Mouse (Mus musculus): ENCODE measurements around the gene Dhx37. TPM values are rescaled to one million over a fixed set of nuclear protein-coding genes. Genes with fewer than 3 reads are reported as not detected.
A peak's percentile ranks its signal among the peaks of the same experiment; 100 is the strongest.

Dhx37 gene
- total and polyA plus RNA-seq, 3 experiments: 27.4 to 549 (median 55.3) TPM

DNA sequence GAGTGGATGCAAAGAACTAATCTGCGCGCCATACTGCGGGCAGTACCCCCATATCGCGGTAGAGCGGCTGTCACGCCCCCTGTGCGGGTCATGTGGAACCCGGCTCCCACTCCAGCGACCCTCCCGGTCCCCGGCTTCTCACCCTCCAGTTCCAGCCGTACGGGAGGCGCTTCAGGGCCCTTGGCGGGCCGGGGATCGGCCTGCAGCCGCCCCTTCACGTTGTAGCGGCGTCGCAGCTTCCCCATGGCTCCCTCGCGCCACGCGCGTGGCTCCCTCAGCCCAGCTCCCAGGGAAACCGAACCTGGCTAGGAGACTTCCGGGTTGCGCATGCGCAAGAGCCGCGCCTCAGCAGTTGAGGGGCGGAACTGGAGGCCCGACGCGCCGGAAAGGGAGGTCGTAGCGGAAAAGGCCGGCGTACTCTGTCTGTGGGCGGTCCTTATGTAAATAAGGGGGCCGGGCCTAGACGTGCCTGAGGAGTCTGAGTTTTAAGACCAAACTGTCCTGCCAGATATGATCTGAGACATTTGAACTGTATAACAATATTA is at the start of gene Dhx37 (continued):
- TF ChIP-seq CTCF (IDR thresholded peaks at IDR 0.05 in 2 of 3, conservative IDR thresholded peaks at IDR 0.05 in 1 of 3; ENCODE audit: control insufficient read depth in 1 of 3, insufficient read depth in 1 of 3, low read depth in 2 of 3, low read length in 3 of 3, poor library complexity in 1 of 3, severe bottlenecking in 1 of 3): no peak
- peak; percentile 30; the same call in 1 of the 2 replicates for TF ChIP-seq TBP (IDR thresholded peaks at IDR 0.05; ENCODE audit: low read depth, low read length)
- TF ChIP-seq BHLHE40 (IDR thresholded peaks at IDR 0.05; ENCODE audit: borderline replicate concordance, low read depth, low read length): no peak

GRCm38 (mm10) chr5:125482474-125482873 is 48.6 kb upstream of the Dhx37 start:
- Histone ChIP-seq H3K9me3 (replicated peaks; ENCODE audit: insufficient read depth, low read length) (no peaks in the 10 kb centered on the region), H3K79me2 (ENCODE audit: control insufficient read depth, insufficient read depth, low read length, poor library complexity) (peaks cover 16% of the 10 kb centered on the region), H3K27ac (ENCODE audit: control insufficient read depth, low read depth, low read length) (no peak overlapping the region), H3K36me3 (ENCODE audit: control insufficient read depth in 1 of 2, insufficient read depth in 2 of 2, low read length in 2 of 2) (peaks cover 3 to 11% of the 10 kb centered on the region in 2 experiments; a peak in 3 of 4 replicates), H3K4me1 (ENCODE audit: control insufficient read depth in 1 of 2, insufficient read depth in 2 of 2, low read length in 2 of 2) (peaks cover 3 to 18% of the 10 kb centered on the region in 2 experiments), H3K4me3 (ENCODE audit: control insufficient read depth in 1 of 2, insufficient read depth in 1 of 2, low read depth in 2 of 2, low read length in 2 of 2) (no peak overlapping the region), H3K27me3 (ENCODE audit: control insufficient read depth in 1 of 2, insufficient read depth in 2 of 2, low read length in 2 of 2) (no peaks in the 10 kb centered on the region), H3K9ac (ENCODE audit: control insufficient read depth, low read depth, low read length, poor library complexity, severe bottlenecking) (no peak overlapping the region)
- no peak for TF ChIP-seq ZNF384 (IDR thresholded peaks at IDR 0.05; ENCODE audit: low read depth, low read length)
- DNase-seq (ENCODE audit: low read depth, low spot score): no peak

DNA sequence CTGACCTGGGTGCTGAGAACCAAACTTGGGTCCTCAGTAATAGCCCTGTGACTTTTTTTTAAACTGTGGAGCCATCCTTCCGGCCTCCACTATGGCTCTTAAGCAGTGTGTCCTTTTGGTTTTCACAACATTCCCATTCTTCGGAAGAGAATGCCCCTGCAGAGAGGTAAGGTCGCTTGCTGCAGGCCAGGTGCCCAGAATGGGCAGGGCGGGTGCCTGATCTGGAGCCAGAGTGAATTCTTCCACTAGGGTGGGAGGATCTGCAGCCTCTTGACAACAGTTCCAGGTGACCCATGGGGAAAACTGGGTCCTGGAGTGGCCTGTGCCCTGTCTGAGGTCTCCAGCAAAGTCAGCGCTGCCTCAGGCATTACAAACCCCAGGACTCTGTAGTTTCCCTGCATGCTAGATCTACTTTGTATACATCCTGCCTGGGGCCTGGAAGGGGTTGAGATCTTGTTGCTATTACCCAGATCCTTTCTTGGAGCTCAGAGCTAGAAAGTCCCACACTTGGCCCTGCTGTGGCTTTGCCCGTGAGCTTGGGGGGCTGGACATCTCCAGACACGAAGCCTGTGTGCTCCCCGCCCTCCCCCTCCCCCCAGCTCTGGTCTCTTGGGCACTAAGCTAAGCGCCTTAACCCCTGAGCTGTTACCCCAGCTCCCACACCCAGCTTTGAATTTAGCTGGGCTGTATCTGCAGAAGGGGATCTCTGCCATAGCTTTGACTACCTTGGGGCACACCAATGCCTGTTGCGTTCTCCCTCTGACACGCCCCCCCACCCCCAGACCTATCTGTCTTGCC is 46.7 kb upstream of the Dhx37 start:
- no peak for TF ChIP-seq MAFK (IDR thresholded peaks at IDR 0.05; ENCODE audit: borderline replicate concordance, low read depth, low read length)
- TF ChIP-seq CTCF (IDR thresholded peaks at IDR 0.05 in 2 of 3, conservative IDR thresholded peaks at IDR 0.05 in 1 of 3; ENCODE audit: control insufficient read depth in 1 of 3, insufficient read depth in 1 of 3, low read depth in 2 of 3, low read length in 3 of 3, poor library complexity in 1 of 3, severe bottlenecking in 1 of 3): no peak
- TF ChIP-seq KAT2A (conservative IDR thresholded peaks at IDR 0.05; ENCODE audit: low read depth, low read length): no peak
- TF ChIP-seq ELF1 (IDR thresholded peaks at IDR 0.05; ENCODE audit: low read depth, low read length): no peak
- no peak for TF ChIP-seq ZMIZ1 (IDR thresholded peaks at IDR 0.05; ENCODE audit: low read depth, low read length)
- peaks cover 3 to 26% of the 10 kb centered on the region in 2 experiments for H3K4me1 ChIP-seq (ENCODE audit: control insufficient read depth in 1 of 2, insufficient read depth in 2 of 2, low read length in 2 of 2)
- H3K36me3 ChIP-seq (ENCODE audit: control insufficient read depth in 1 of 2, insufficient read depth in 2 of 2, low read length in 2 of 2): peaks cover 3 to 11% of the 10 kb centered on the region in 2 experiments; a peak in 3 of 4 replicates
- H3K9ac ChIP-seq (ENCODE audit: control insufficient read depth, low read depth, low read length, poor library complexity, severe bottlenecking): no peak overlapping the region
- H3K27me3 ChIP-seq (ENCODE audit: control insufficient read depth in 1 of 2, insufficient read depth in 2 of 2, low read length in 2 of 2): no peaks in the 10 kb centered on the region
- peaks cover 33% of the 10 kb centered on the region for H3K79me2 ChIP-seq (ENCODE audit: control insufficient read depth, insufficient read depth, low read length, poor library complexity)
- H3K27ac ChIP-seq (ENCODE audit: control insufficient read depth, low read depth, low read length): no peak overlapping the region
- H3K9me3 ChIP-seq (replicated peaks; ENCODE audit: insufficient read depth, low read length): no peaks in the 10 kb centered on the region
- no peak overlapping the region for H3K4me3 ChIP-seq (ENCODE audit: control insufficient read depth in 1 of 2, insufficient read depth in 1 of 2, low read depth in 2 of 2, low read length in 2 of 2)
- DNase-seq (ENCODE audit: low read depth, low spot score): no peak

- no peaks in the 10 kb centered on the region for H3K9me3 ChIP-seq (replicated peaks; ENCODE audit: insufficient read depth, low read length)
- no peaks in the 10 kb centered on the region for H3K27me3 ChIP-seq (ENCODE audit: control insufficient read depth in 1 of 2, insufficient read depth in 2 of 2, low read length in 2 of 2)
- peaks cover 3 to 9% of the 10 kb centered on the region in 2 experiments; a peak in 3 of 4 replicates for H3K36me3 ChIP-seq (ENCODE audit: control insufficient read depth in 1 of 2, insufficient read depth in 2 of 2, low read length in 2 of 2)
- H3K4me1 ChIP-seq (ENCODE audit: control insufficient read depth in 1 of 2, insufficient read depth in 2 of 2, low read length in 2 of 2): peaks cover 3 to 28% of the 10 kb centered on the region in 2 experiments
- peaks cover 33% of the 10 kb centered on the region for H3K79me2 ChIP-seq (ENCODE audit: control insufficient read depth, insufficient read depth, low read length, poor library complexity)
- H3K4me3 ChIP-seq (ENCODE audit: control insufficient read depth in 1 of 2, insufficient read depth in 1 of 2, low read depth in 2 of 2, low read length in 2 of 2): no peak overlapping the region
- DNase-seq (ENCODE audit: low read depth, low spot score): no peak
- H3K27ac ChIP-seq (ENCODE audit: control insufficient read depth, low read depth, low read length): no peak overlapping the region
- no peak overlapping the region for H3K9ac ChIP-seq (ENCODE audit: control insufficient read depth, low read depth, low read length, poor library complexity, severe bottlenecking)
- TF ChIP-seq MXI1 (IDR thresholded peaks at IDR 0.05; ENCODE audit: low read depth, low read length) (no peak), RAD21 (IDR thresholded peaks at IDR 0.05; ENCODE audit: low read depth, low read length) (no peak), KAT2A (conservative IDR thresholded peaks at IDR 0.05; ENCODE audit: low read depth, low read length) (no peak), POLR2AphosphoS2 (IDR thresholded peaks at IDR 0.05; ENCODE audit: low read length) (no peak), HCFC1 (IDR thresholded peaks at IDR 0.05; ENCODE audit: low read depth, low read length) (no peak), UBTF (IDR thresholded peaks at IDR 0.05; ENCODE audit: borderline replicate concordance, insufficient read depth, low read depth, low read length) (no peak), MAZ (IDR thresholded peaks at IDR 0.05; ENCODE audit: low read depth, low read length) (no peak), TBP (IDR thresholded peaks at IDR 0.05; ENCODE audit: low read depth, low read length) (no peak), RCOR1 (IDR thresholded peaks at IDR 0.05; ENCODE audit: low read depth, low read length) (no peak), MAFK (IDR thresholded peaks at IDR 0.05; ENCODE audit: borderline replicate concordance, low read depth, low read length) (no peak), USF1 (IDR thresholded peaks at IDR 0.05; ENCODE audit: low read depth, low read length) (no peak), GABPA (IDR thresholded peaks at IDR 0.05; ENCODE audit: low read depth, low read length) (no peak), MEF2A (IDR thresholded peaks at IDR 0.05; ENCODE audit: extremely low read depth, insufficient replicate concordance, low read depth, low read length, poor library complexity, severe bottlenecking) (no peak), ZMIZ1 (IDR thresholded peaks at IDR 0.05; ENCODE audit: low read depth, low read length) (no peak), TAL1 (IDR thresholded peaks at IDR 0.05; ENCODE audit: low read length) (no peak), EP300 (IDR thresholded peaks at IDR 0.05; ENCODE audit: low read depth in 1 of 2, low read length in 2 of 2) (no peak)
Measured at GRCm38 (mm10) chr5:125479376-125479775, 45.5 kb upstream of the Dhx37 start.

Data from MEL (cell line).